Mouse (Mus musculus): ENCODE results near the gene Timm9.

The Timm9 gene

DNA sequence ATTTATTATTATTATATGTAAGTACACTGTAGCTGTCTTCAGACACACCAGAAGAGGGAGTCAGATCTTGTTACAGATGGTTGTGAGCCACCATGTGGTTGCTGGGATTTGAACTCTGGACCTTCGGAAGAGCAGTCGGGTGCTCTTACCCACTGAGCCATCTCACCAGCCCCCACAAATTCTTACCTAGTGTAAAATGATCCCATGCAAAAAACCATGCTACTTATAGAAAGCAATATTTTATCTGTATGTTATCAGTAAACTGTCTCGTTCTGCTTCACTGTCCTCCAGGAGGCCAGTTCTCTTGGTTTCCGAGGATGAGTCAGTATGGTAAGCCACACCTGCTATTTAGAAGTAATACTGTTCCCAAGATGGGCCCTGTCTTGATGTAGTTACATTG, 32.2 kb downstream of the Timm9 start:
- WGBS, result 93% methylated on average over 4 of the region's 4 CpGs

DNA sequence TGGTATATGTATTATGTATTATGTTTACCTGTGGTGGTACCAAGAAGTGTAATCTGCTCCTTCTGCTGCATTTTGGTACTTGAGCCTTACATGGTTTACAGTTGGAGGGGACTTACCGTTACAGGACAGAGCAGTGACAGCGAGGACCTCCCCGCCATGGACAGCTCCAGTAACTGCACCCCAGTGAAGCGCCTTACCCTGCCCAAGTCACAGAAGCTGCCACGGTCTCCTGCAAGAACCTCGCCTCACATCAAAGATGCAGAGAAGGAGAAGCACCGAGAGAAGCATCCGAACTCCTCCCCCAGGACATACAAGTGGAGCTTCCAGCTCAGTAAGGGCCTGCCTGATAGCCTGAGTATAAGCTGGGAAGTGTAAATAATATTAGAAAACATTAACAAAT, 50.2 kb downstream of the Timm9 start:
- WGBS, result 91% methylated on average over 8 of the region's 8 CpGs

Data from cerebral cortex, adult 2 months (tissue).